Mouse (Mus musculus): ENCODE measurements around the gene Rps10. TPM values are rescaled to one million over a fixed set of nuclear protein-coding genes. Genes with fewer than 3 reads are reported as not detected.

Gene Rps10
- polyA plus RNA-seq, 1 experiment from 2014 or later = 920 TPM

- Histone ChIP-seq H3K9ac (replicated peaks; ENCODE audit: low read length) (no peak overlapping the region), H3K4me2 (ENCODE audit: low read depth, low read length) (no peak overlapping the region), H3K36me3 (replicated peaks; ENCODE audit: control insufficient read depth, insufficient read depth, low read depth, low read length) (no peaks in the 10 kb centered on the region), H3K4me1 (ENCODE audit: control insufficient read depth, insufficient read depth, low read length) (no peaks in the 10 kb centered on the region), H3K4me3 (ENCODE audit: low read depth, low read length) (no peak overlapping the region), H3K27ac (replicated peaks; ENCODE audit: low read depth, low read length) (no peak overlapping the region), H3K27me3 (ENCODE audit: control insufficient read depth, insufficient read depth, low read length) (no peaks in the 10 kb centered on the region), H3K9me3 (replicated peaks; ENCODE audit: control insufficient read depth, low read length) (no peaks in the 10 kb centered on the region)
- ATAC-seq (replicated peaks; ENCODE audit: insufficient number of reproducible peaks, low FRiP score, low TSS enrichment, low read depth) (no peak), DNase-seq (ENCODE audit: low spot score) (no peak)
- WGBS = 86% methylated on average over 7 of the region's 7 CpGs
Observed at GRCm38 (mm10) chr17:27673945-27674344, 37.5 kb upstream of the Rps10 start.

GRCm38 (mm10) chr17:27671720-27672119 lies 35.3 kb upstream of the Rps10 start:
- H3K4me2 ChIP-seq (ENCODE audit: low read depth, low read length) = no peak overlapping the region
- DNase-seq (ENCODE audit: low spot score) (no peak), ATAC-seq (replicated peaks; ENCODE audit: insufficient number of reproducible peaks, low FRiP score, low TSS enrichment, low read depth) (no peak)
- H3K9ac ChIP-seq (replicated peaks; ENCODE audit: low read length) = no peak overlapping the region
- H3K36me3 ChIP-seq (replicated peaks; ENCODE audit: control insufficient read depth, insufficient read depth, low read depth, low read length) = no peaks in the 10 kb centered on the region
- H3K27ac ChIP-seq (replicated peaks; ENCODE audit: low read depth, low read length) = no peak overlapping the region
- WGBS = 77% methylated on average over 6 of the region's 6 CpGs
- H3K9me3 ChIP-seq (replicated peaks; ENCODE audit: control insufficient read depth, low read length) = no peaks in the 10 kb centered on the region
- H3K4me1 ChIP-seq (ENCODE audit: control insufficient read depth, insufficient read depth, low read length) = no peaks in the 10 kb centered on the region
- H3K4me3 ChIP-seq (ENCODE audit: low read depth, low read length) = no peak overlapping the region
- H3K27me3 ChIP-seq (ENCODE audit: control insufficient read depth, insufficient read depth, low read length) = no peaks in the 10 kb centered on the region

DNA sequence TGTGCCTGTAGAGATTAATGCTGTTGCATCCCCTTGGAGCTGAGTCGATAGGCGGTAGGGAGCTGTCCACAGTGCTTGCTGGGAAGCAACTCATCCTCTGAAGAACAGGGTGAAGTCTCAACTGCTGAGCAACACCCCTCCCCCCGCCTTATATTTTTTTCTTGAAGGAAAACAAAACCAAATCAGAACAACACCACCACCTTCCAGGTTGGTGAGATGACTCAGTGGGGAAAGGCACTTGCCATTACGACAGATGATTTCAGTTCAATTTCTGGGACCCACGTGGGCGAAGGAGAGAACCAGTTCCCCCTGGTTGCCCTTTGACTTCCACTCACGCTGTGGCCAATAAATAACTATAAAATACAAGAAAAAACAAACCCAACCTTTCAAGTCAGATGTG lies 22.3 kb upstream of the Rps10 start:
- H3K27ac ChIP-seq (replicated peaks; ENCODE audit: low read depth, low read length) = no peak overlapping the region
- 82% methylated on average over 7 of the region's 7 CpGs for WGBS
- H3K4me1 ChIP-seq (ENCODE audit: control insufficient read depth, insufficient read depth, low read length) = peaks cover 9% of the 10 kb centered on the region
- H3K27me3 ChIP-seq (ENCODE audit: control insufficient read depth, insufficient read depth, low read length) = peaks cover 14% of the 10 kb centered on the region; the same call in 1 of the 2 replicates
- no peaks in the 10 kb centered on the region for H3K9me3 ChIP-seq (replicated peaks; ENCODE audit: control insufficient read depth, low read length)
- no peak overlapping the region for H3K4me2 ChIP-seq (ENCODE audit: low read depth, low read length)
- no peak overlapping the region for H3K9ac ChIP-seq (replicated peaks; ENCODE audit: low read length)
- no peak for ATAC-seq (replicated peaks; ENCODE audit: insufficient number of reproducible peaks, low FRiP score, low TSS enrichment, low read depth)
- H3K36me3 ChIP-seq (replicated peaks; ENCODE audit: control insufficient read depth, insufficient read depth, low read depth, low read length) = no peaks in the 10 kb centered on the region
- no peak for DNase-seq (ENCODE audit: low spot score)
- H3K4me3 ChIP-seq (ENCODE audit: low read depth, low read length) = no peak overlapping the region

DNA sequence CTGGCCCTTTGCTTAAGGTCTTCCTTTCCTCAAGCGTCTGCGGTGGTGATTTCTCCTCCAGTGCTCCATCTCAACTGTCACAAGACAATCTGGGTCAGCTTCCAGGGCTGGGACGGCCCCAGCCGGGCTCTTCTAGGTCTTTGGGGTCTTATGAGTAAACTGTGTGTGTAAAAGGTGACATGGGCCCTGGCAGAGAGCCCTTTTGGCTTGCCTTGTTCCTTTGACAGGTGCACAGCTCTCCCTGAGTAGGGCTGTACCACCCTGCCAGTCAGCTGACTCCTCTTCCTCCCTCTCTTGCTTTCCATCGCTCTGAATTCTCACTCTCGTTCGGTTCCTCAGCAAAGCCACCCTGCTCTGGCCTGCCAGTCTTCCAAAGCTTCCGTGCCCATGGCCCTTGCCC lies 20.7 kb upstream of the Rps10 start:
- Histone ChIP-seq H3K27ac (replicated peaks; ENCODE audit: low read depth, low read length) (no peak overlapping the region), H3K9ac (replicated peaks; ENCODE audit: low read length) (no peak overlapping the region), H3K4me1 (ENCODE audit: control insufficient read depth, insufficient read depth, low read length) (peaks cover 9% of the 10 kb centered on the region), H3K27me3 (ENCODE audit: control insufficient read depth, insufficient read depth, low read length) (peaks cover 14% of the 10 kb centered on the region; the same call in 1 of the 2 replicates), H3K9me3 (replicated peaks; ENCODE audit: control insufficient read depth, low read length) (no peaks in the 10 kb centered on the region), H3K36me3 (replicated peaks; ENCODE audit: control insufficient read depth, insufficient read depth, low read depth, low read length) (no peaks in the 10 kb centered on the region), H3K4me3 (ENCODE audit: low read depth, low read length) (no peak overlapping the region), H3K4me2 (ENCODE audit: low read depth, low read length) (no peak overlapping the region)
- DNase-seq (ENCODE audit: low spot score) (no peak), ATAC-seq (replicated peaks; ENCODE audit: insufficient number of reproducible peaks, low FRiP score, low TSS enrichment, low read depth) (no peak)
- 76% methylated on average over 8 of the region's 8 CpGs for WGBS

GRCm38 (mm10) chr17:27656414-27656813 lies 19.9 kb upstream of the Rps10 start:
- ATAC-seq (replicated peaks; ENCODE audit: insufficient number of reproducible peaks, low FRiP score, low TSS enrichment, low read depth) (no peak), DNase-seq (ENCODE audit: low spot score) (no peak)
- WGBS = 9% methylated on average over 5 of the region's 5 CpGs
- Histone ChIP-seq H3K9ac (replicated peaks; ENCODE audit: low read length) (no peak overlapping the region), H3K27ac (replicated peaks; ENCODE audit: low read depth, low read length) (no peak overlapping the region), H3K36me3 (replicated peaks; ENCODE audit: control insufficient read depth, insufficient read depth, low read depth, low read length) (no peaks in the 10 kb centered on the region), H3K27me3 (ENCODE audit: control insufficient read depth, insufficient read depth, low read length) (peaks cover 14% of the 10 kb centered on the region; the same call in 1 of the 2 replicates), H3K4me3 (ENCODE audit: low read depth, low read length) (0 out of 2 replicates have a peak overlapping the region, but pooled peaks have one; percentile 48), H3K4me2 (ENCODE audit: low read depth, low read length) (peak overlapping the region; percentile 92), H3K4me1 (ENCODE audit: control insufficient read depth, insufficient read depth, low read length) (peaks cover 9% of the 10 kb centered on the region), H3K9me3 (replicated peaks; ENCODE audit: control insufficient read depth, low read length) (no peaks in the 10 kb centered on the region)

- under 1% methylated on average over 13 of the region's 14 CpGs for WGBS
- Histone ChIP-seq H3K4me1 (ENCODE audit: control insufficient read depth, insufficient read depth, low read length) (peaks cover 9% of the 10 kb centered on the region), H3K9me3 (replicated peaks; ENCODE audit: control insufficient read depth, low read length) (no peaks in the 10 kb centered on the region), H3K9ac (replicated peaks; ENCODE audit: low read length) (peak overlapping the region; percentile 25; the same call in 1 of the 2 replicates), H3K4me2 (ENCODE audit: low read depth, low read length) (peak overlapping the region; percentile 92), H3K27ac (replicated peaks; ENCODE audit: low read depth, low read length) (no peak overlapping the region), H3K36me3 (replicated peaks; ENCODE audit: control insufficient read depth, insufficient read depth, low read depth, low read length) (no peaks in the 10 kb centered on the region), H3K4me3 (ENCODE audit: low read depth, low read length) (peak overlapping the region; percentile 48), H3K27me3 (ENCODE audit: control insufficient read depth, insufficient read depth, low read length) (peaks cover 14% of the 10 kb centered on the region; the same call in 1 of the 2 replicates)
- peak; percentile 4; the same call in 1 of the 2 replicates for ATAC-seq (replicated peaks; ENCODE audit: insufficient number of reproducible peaks, low FRiP score, low TSS enrichment, low read depth)
- peak; percentile 78 for DNase-seq (ENCODE audit: low spot score)
Observed at GRCm38 (mm10) chr17:27656011-27656399, 19.5 kb upstream of the Rps10 start.

GRCm38 (mm10) chr17:27655089-27656010 lies 18.9 kb upstream of the Rps10 start, which contains the start of gene Pacsin1:
Pacsin1 (plus strand) TSS chr17:27655509.
- peak; percentile 60 for ATAC-seq (replicated peaks; ENCODE audit: insufficient number of reproducible peaks, low FRiP score, low TSS enrichment, low read depth)
- Histone ChIP-seq H3K27ac (replicated peaks; ENCODE audit: low read depth, low read length) (no peak within 1 kb of the TSS), H3K4me2 (ENCODE audit: low read depth, low read length) (peak within 1 kb of the TSS; percentile 92), H3K36me3 (replicated peaks; ENCODE audit: control insufficient read depth, insufficient read depth, low read depth, low read length) (no peaks in the 10 kb centered on the region), H3K9ac (replicated peaks; ENCODE audit: low read length) (peak within 1 kb of the TSS; percentile 52), H3K9me3 (replicated peaks; ENCODE audit: control insufficient read depth, low read length) (no peaks in the 10 kb centered on the region), H3K27me3 (ENCODE audit: control insufficient read depth, insufficient read depth, low read length) (peaks cover 14% of the 10 kb centered on the region; the same call in 1 of the 2 replicates), H3K4me1 (ENCODE audit: control insufficient read depth, insufficient read depth, low read length) (peaks cover 9% of the 10 kb centered on the region), H3K4me3 (ENCODE audit: low read depth, low read length) (peak within 1 kb of the TSS; percentile 48)
- under 1% methylated on average over 56 of the region's 65 CpGs for WGBS
- peak; percentile 73 for DNase-seq (ENCODE audit: low spot score)
